In the genomic region with DNA sequence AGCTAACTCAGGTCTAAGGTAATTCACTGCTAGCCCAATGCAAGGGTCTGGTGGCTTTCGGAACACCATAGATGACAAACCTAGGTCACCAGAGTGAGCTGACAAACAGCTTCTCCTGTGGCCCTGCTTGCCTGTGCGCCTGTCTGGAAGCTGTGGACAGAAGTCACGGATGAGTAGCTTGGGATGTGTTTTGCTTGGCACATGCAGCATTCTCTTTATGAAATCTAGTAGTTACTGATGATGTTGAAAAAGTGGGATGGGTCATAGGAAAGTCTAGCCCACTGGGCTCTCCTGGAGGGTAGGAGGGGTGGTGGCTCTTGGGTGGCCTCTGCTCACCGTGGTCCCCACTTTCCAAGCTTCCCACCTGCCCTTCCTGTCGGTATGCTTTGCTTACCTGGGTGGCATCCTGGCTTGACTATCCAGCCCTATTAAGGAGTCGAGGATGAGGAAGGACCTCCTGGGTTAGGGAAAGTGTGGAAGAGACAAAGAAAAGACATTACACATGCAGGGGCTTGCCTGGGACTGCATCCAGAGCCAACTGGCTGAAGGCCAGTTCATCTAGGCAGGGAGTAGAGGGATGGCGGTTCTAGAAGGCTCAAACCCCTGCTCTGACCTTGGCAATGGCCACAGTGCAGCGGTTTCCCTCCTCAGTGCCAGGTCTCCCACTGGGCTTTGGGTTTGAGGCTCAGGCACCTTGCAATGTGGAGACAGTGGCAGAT, we compare ENCODE assay signal across 11 mouse cellular contexts. TPM values are rescaled to one million over a fixed set of nuclear protein-coding genes. Genes with fewer than 3 reads are reported as not detected.
A peak's percentile ranks its signal among the peaks of the same experiment; 100 is the strongest.
DNase-seq lines count a peak whose midpoint lies in the region; ATAC-seq and TF ChIP-seq lines count a peak whose summit lies in the region.
"Had no signal": no experiment of that assay in that cellular context is flagged by ENCODE, and none has a peak within 500 bp of the region (broad histone marks: within the 10 kb centered on the region; RNA-seq: fewer than 3 reads in every experiment).

No protein-coding gene starts in this region.

- DNase-seq in forebrain, embryonic 10.5 days (ENCODE audit: extremely low spot score, low spot score) = no peak
- DNase-seq in midbrain, embryonic 11.5 days (ENCODE audit: low spot score, missing footprints) = no peak
- peak; percentile 78 for DNase-seq in midbrain, postnatal 0 days (ENCODE audit: low spot score)
- DNase-seq in adrenal gland, postnatal 4 days (ENCODE audit: low spot score in 2 of 2) = no peak
- DNase-seq in embryo, embryonic 10 days (ENCODE audit: low spot score) = no peak
- DNase-seq: heart, postnatal 10 days had no signal

- H3K27me3 ChIP-seq in forebrain, embryonic 10.5 days (ENCODE audit: poor library complexity, severe bottlenecking) = no peaks in the 10 kb centered on the region
- H3K27me3 ChIP-seq in forebrain, embryonic 12.5 days = no peaks in the 10 kb centered on the region
- H3K27me3 ChIP-seq in midbrain, embryonic 13.5 days = no peaks in the 10 kb centered on the region
- H3K27me3 ChIP-seq in midbrain, embryonic 11.5 days (ENCODE audit: control insufficient read depth, insufficient read depth, low read length) = no peaks in the 10 kb centered on the region
- H3K27me3 ChIP-seq in intestine, embryonic 15.5 days (replicated peaks) = no peaks in the 10 kb centered on the region
- H3K27me3 ChIP-seq in midbrain, postnatal 0 days (ENCODE audit: insufficient read depth, low read length) = no peaks in the 10 kb centered on the region

- WGBS in forebrain, embryonic 10.5 days = 87% methylated on average over 8 of the region's 8 CpGs
- 83% methylated on average over 8 of the region's 8 CpGs for WGBS in forebrain, embryonic 12.5 days
- WGBS in midbrain, embryonic 13.5 days = 78% methylated on average over 8 of the region's 8 CpGs
- WGBS in midbrain, embryonic 11.5 days = 90% methylated on average over 8 of the region's 8 CpGs
- WGBS in intestine, embryonic 15.5 days = 66% methylated on average over 8 of the region's 8 CpGs
- 71% methylated on average over 8 of the region's 8 CpGs for WGBS in midbrain, postnatal 0 days

- H3K4me1 ChIP-seq in forebrain, embryonic 10.5 days = peaks cover 30% of the 10 kb centered on the region
- H3K4me1 ChIP-seq in forebrain, embryonic 12.5 days = peaks cover 24% of the 10 kb centered on the region
- H3K4me1 ChIP-seq in midbrain, embryonic 13.5 days (replicated peaks) = peaks cover 29% of the 10 kb centered on the region
- H3K4me1 ChIP-seq in midbrain, embryonic 11.5 days (ENCODE audit: control insufficient read depth, insufficient read depth, low read length) = peaks cover 15% of the 10 kb centered on the region
- H3K4me1 ChIP-seq in intestine, embryonic 15.5 days (replicated peaks) = peaks cover 37% of the 10 kb centered on the region
- H3K4me1 ChIP-seq in midbrain, postnatal 0 days (ENCODE audit: insufficient read depth, low read length) = no peaks in the 10 kb centered on the region

- no peaks in the 10 kb centered on the region for H3K9me3 ChIP-seq in forebrain, embryonic 10.5 days
- H3K9me3 ChIP-seq in forebrain, embryonic 12.5 days = no peaks in the 10 kb centered on the region
- no peaks in the 10 kb centered on the region for H3K9me3 ChIP-seq in midbrain, embryonic 13.5 days
- no peaks in the 10 kb centered on the region for H3K9me3 ChIP-seq in midbrain, embryonic 11.5 days (ENCODE audit: control insufficient read depth, low read length)
- no peaks in the 10 kb centered on the region for H3K9me3 ChIP-seq in intestine, embryonic 15.5 days
- no peaks in the 10 kb centered on the region for H3K9me3 ChIP-seq in midbrain, postnatal 0 days (ENCODE audit: low read length)

- TF ChIP-seq CTCF in midbrain, postnatal 0 days (IDR thresholded peaks at IDR 0.05) = no peak

- H3K9ac ChIP-seq in forebrain, embryonic 12.5 days = no peak overlapping the region
- no peak overlapping the region for H3K9ac ChIP-seq in midbrain, embryonic 13.5 days (replicated peaks)
- H3K9ac ChIP-seq in midbrain, embryonic 11.5 days (ENCODE audit: low read length) = no peak overlapping the region
- H3K9ac ChIP-seq in intestine, embryonic 15.5 days = no peak overlapping the region
- H3K9ac ChIP-seq in midbrain, postnatal 0 days (replicated peaks; ENCODE audit: low read length, poor library complexity, severe bottlenecking) = no peak overlapping the region

- no peak overlapping the region for H3K4me2 ChIP-seq in forebrain, embryonic 12.5 days
- H3K4me2 ChIP-seq in midbrain, embryonic 13.5 days (replicated peaks) = no peak overlapping the region
- no peak overlapping the region for H3K4me2 ChIP-seq in midbrain, embryonic 11.5 days
- no peak overlapping the region for H3K4me2 ChIP-seq in intestine, embryonic 15.5 days (replicated peaks)
- no peak overlapping the region for H3K4me2 ChIP-seq in midbrain, postnatal 0 days (ENCODE audit: low read depth, low read length, poor library complexity, severe bottlenecking)

- peaks cover 35% of the 10 kb centered on the region for H3K36me3 ChIP-seq in forebrain, embryonic 10.5 days (replicated peaks)
- H3K36me3 ChIP-seq in forebrain, embryonic 12.5 days (replicated peaks) = no peaks in the 10 kb centered on the region
- H3K36me3 ChIP-seq in midbrain, embryonic 13.5 days = no peaks in the 10 kb centered on the region
- no peaks in the 10 kb centered on the region for H3K36me3 ChIP-seq in midbrain, embryonic 11.5 days (ENCODE audit: control insufficient read depth, insufficient read depth, low read length)
- peaks cover 14% of the 10 kb centered on the region for H3K36me3 ChIP-seq in intestine, embryonic 15.5 days
- H3K36me3 ChIP-seq in midbrain, postnatal 0 days (ENCODE audit: insufficient read depth, low read length) = no peaks in the 10 kb centered on the region

- no peak overlapping the region for H3K4me3 ChIP-seq in forebrain, embryonic 10.5 days
- H3K4me3 ChIP-seq in forebrain, embryonic 12.5 days (replicated peaks) = no peak overlapping the region
- H3K4me3 ChIP-seq in midbrain, embryonic 13.5 days (replicated peaks) = no peak overlapping the region
- H3K4me3 ChIP-seq in midbrain, embryonic 11.5 days (ENCODE audit: low read depth, low read length) = no peak overlapping the region
- no peak overlapping the region for H3K4me3 ChIP-seq in intestine, embryonic 15.5 days (replicated peaks)
- no peak overlapping the region for H3K4me3 ChIP-seq in midbrain, postnatal 0 days (ENCODE audit: low read depth, low read length)

- peak overlapping the region; percentile 53; the same call in 1 of the 2 replicates for H3K27ac ChIP-seq in forebrain, embryonic 10.5 days
- H3K27ac ChIP-seq in forebrain, embryonic 12.5 days = no peak overlapping the region
- no peak overlapping the region for H3K27ac ChIP-seq in midbrain, embryonic 13.5 days
- no peak overlapping the region for H3K27ac ChIP-seq in midbrain, embryonic 11.5 days (ENCODE audit: low read depth, low read length)
- peak overlapping the region; percentile 81 for H3K27ac ChIP-seq in intestine, embryonic 15.5 days
- H3K27ac ChIP-seq in midbrain, postnatal 0 days (ENCODE audit: low read depth, low read length) = no peak overlapping the region

- ATAC-seq in forebrain, embryonic 12.5 days (ENCODE audit: low FRiP score) = no peak
- peak; percentile 29; the same call in 1 of the 2 replicates for ATAC-seq in midbrain, embryonic 13.5 days
- no peak for ATAC-seq in midbrain, embryonic 11.5 days (ENCODE audit: low FRiP score)
- peak; percentile 56 for ATAC-seq in intestine, embryonic 15.5 days
- ATAC-seq in midbrain, postnatal 0 days (ENCODE audit: low FRiP score) = no peak

RNA-seq across cellular contexts. Expression of a gene that starts 12.5 kb away (rescaled TPM):
- 2.8 and 3.1 TPM in 2 replicates for polyA plus RNA-seq in forebrain, embryonic 10.5 days (2016; fragmentation: Nextera tagmentation; extraction: Ambion mirVana)
- polyA plus RNA-seq in forebrain, embryonic 12.5 days (2016; fragmentation: Nextera tagmentation; extraction: Ambion mirVana) = 3.7 and 4.1 TPM in 2 replicates
- polyA plus RNA-seq in midbrain, embryonic 13.5 days (2015; fragmentation: Nextera tagmentation; extraction: Ambion mirVana) = 1.3 and 2.1 TPM in 2 replicates
- 1.9 and 2.3 TPM in 2 replicates for polyA plus RNA-seq in midbrain, embryonic 11.5 days (2014; fragmentation: Nextera tagmentation; extraction: Ambion mirVana)
- 13.1 and 13.3 TPM in 2 replicates for polyA plus RNA-seq in intestine, embryonic 15.5 days (2015; fragmentation: Nextera tagmentation; extraction: Ambion mirVana)
- 3.9 and 4.8 TPM in 2 replicates for total RNA-seq in midbrain, postnatal 0 days (2014; rRNA removed)
- 0.85 and 0.88 TPM in 2 replicates for polyA plus RNA-seq in midbrain, postnatal 0 days (2015; fragmentation: Nextera tagmentation; extraction: Ambion mirVana)
- total RNA-seq in adrenal gland, postnatal 4 days (2021) = 10 to 100 TPM; 17.2 to 20.8 TPM

RNA-seq across cellular contexts. Expression of a gene that starts 54.4 kb away (rescaled TPM):
- polyA plus RNA-seq in forebrain, embryonic 10.5 days (2016; fragmentation: Nextera tagmentation; extraction: Ambion mirVana) = not detected in 2 replicates
- not detected in 2 replicates for polyA plus RNA-seq in forebrain, embryonic 12.5 days (2016; fragmentation: Nextera tagmentation; extraction: Ambion mirVana)
- 0.23 TPM in 1 of 2 replicates, not detected in the other for polyA plus RNA-seq in midbrain, embryonic 13.5 days (2015; fragmentation: Nextera tagmentation; extraction: Ambion mirVana)
- polyA plus RNA-seq in midbrain, embryonic 11.5 days (2014; fragmentation: Nextera tagmentation; extraction: Ambion mirVana) = not detected in 2 replicates
- 67.1 and 77.3 TPM in 2 replicates for polyA plus RNA-seq in intestine, embryonic 15.5 days (2015; fragmentation: Nextera tagmentation; extraction: Ambion mirVana)
- 0.28 and 0.60 TPM in 2 replicates for total RNA-seq in midbrain, postnatal 0 days (2014; rRNA removed)
- polyA plus RNA-seq in midbrain, postnatal 0 days (2015; fragmentation: Nextera tagmentation; extraction: Ambion mirVana) = 0.16 and 0.21 TPM in 2 replicates
- total RNA-seq in adrenal gland, postnatal 4 days (2021) = 10 to 100 TPM in 1 of 2 experiments, under 1 TPM in 1; 0.17 to 21.6 TPM
- total RNA-seq: heart, postnatal 10 days had no signal
- polyA plus RNA-seq: frontal cortex, adult 2 months; limb, embryonic 11.5 days had no signal

Comparison
In these comparisons a context has a peak if more than half of its experiments do, and no peak if none do; other contexts are left out.
1. H3K27ac ChIP-seq: peak in forebrain, embryonic 10.5 days (single experiment) and intestine, embryonic 15.5 days (single experiment); none in forebrain, embryonic 12.5 days (single experiment), midbrain, embryonic 13.5 days (single experiment), midbrain, embryonic 11.5 days (single experiment) and midbrain, postnatal 0 days (single experiment).
2. ATAC-seq: peak in midbrain, embryonic 13.5 days (single experiment) and intestine, embryonic 15.5 days (single experiment); none in forebrain, embryonic 12.5 days (single experiment), midbrain, embryonic 11.5 days (single experiment) and midbrain, postnatal 0 days (single experiment).
3. RNA of a gene that starts 54.4 kb away (polyA plus RNA-seq): 67.1 to 77.3 TPM in intestine, embryonic 15.5 days; 0.16 to 0.21 TPM in midbrain, postnatal 0 days, not detected in forebrain, embryonic 10.5 days, not detected in forebrain, embryonic 12.5 days, 0.23 TPM in midbrain, embryonic 13.5 days and not detected in midbrain, embryonic 11.5 days; every median in the first group is over 10 times any median in the second.